Mouse (Mus musculus) cerebellum, adult 2 months (tissue): ENCODE data around the gene Nt5c3.

ENCODE experiments used
- CTCF ChIP-seq: fragments of 200-500 bp; IDR thresholded peaks from 2 replicates; pipeline ENCODE4 v1.5.1; 2011; ENCODE audit warnings: low read depth, mild to moderate bottlenecking, control low read depth, low read length, moderate library complexity, borderline replicate concordance; ENCODE audit not compliant: insufficient read depth
- POLR2A ChIP-seq: fragments of 200-500 bp; IDR thresholded peaks from 2 replicates; pipeline ENCODE4 v1.6.1; 2011; ENCODE audit warnings: low read length, control low read depth, borderline replicate concordance; ENCODE audit not compliant: insufficient read depth

- TF ChIP-seq CTCF (no peak), POLR2A (no peak)
These were observed 21.8 kb downstream of the Nt5c3 start for GRCm38 (mm10) chr6:56901824-56902386.
